Mouse (Mus musculus) heart, adult 2 months (tissue): ENCODE measurements around the gene Ccnd3.

Source experiments
- CTCF ChIP-seq: fragments of 200-600 bp; IDR thresholded peaks from 2 replicates; pipeline ENCODE4 v1.8.1; 2022; ENCODE audit warnings: antibody characterized with exemption, mild to moderate bottlenecking, moderate library complexity
- EP300 ChIP-seq: fragments of 200-500 bp; IDR thresholded peaks from 2 replicates; pipeline ENCODE4 v1.6.1; 2011; ENCODE audit warnings: low read depth, low read length, control low read depth; ENCODE audit not compliant: insufficient read depth
- POLR2A ChIP-seq: fragments of 200-500 bp; IDR thresholded peaks from 2 replicates; pipeline ENCODE4 v1.6.1; 2011; ENCODE audit warnings: mild to moderate bottlenecking, low read depth, low read length, control low read depth; ENCODE audit not compliant: insufficient read depth

- TF ChIP-seq EP300 (no peak), CTCF (no peak), POLR2A (no peak)
Observed at GRCm38 (mm10) chr17:47509031-47509705, 4.3 kb downstream of the Ccnd3 start.
